Mouse (Mus musculus): Measurements from ENCODE around the gene Supt6.

Gene Supt6

GRCm38 (mm10) chr11:78195101-78195863 lies 50.5 kb downstream of the Supt6 start:
- no peak for TF ChIP-seq GATA4 (IDR thresholded peaks at IDR 0.05; ENCODE audit: insufficient replicate concordance, low read length)

GRCm38 (mm10) chr11:78194411-78195100 lies 51.2 kb downstream of the Supt6 start:
- no peak for TF ChIP-seq GATA4 (IDR thresholded peaks at IDR 0.05; ENCODE audit: insufficient replicate concordance, low read length)

DNA sequence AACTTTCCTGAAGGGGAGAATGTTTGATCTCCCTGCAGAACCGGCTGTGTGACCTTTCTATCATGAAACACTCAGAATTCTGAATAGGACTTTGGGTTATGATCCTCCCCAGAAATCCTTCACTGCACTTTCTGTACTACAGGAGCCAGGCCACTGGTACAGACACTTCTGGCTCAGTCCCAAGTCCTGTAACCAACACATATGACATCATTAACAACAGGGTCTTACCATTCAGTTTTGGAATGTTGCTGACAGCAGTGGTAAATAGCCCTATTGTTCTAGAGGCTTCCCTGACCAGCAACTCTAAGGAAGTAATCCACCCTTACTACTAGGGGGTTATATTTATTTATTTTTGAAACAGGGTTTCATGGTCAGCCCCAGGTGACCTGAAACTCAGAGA lies 52.7 kb downstream of the Supt6 start, which contains the start of gene Proca1:
Proca1 (plus strand) TSS at position 280 of the 400 bp plus-strand sequence.
- no peak for TF ChIP-seq GATA4 (IDR thresholded peaks at IDR 0.05; ENCODE audit: insufficient replicate concordance, low read length)

- no peak for TF ChIP-seq GATA4 (IDR thresholded peaks at IDR 0.05; ENCODE audit: insufficient replicate concordance, low read length)
Observed at GRCm38 (mm10) chr11:78190041-78190440, 55.7 kb downstream of the Supt6 start.

GRCm38 (mm10) chr11:78189234-78190040 lies 56.4 kb downstream of the Supt6 start:
- no peak for TF ChIP-seq GATA4 (IDR thresholded peaks at IDR 0.05; ENCODE audit: insufficient replicate concordance, low read length)

DNA sequence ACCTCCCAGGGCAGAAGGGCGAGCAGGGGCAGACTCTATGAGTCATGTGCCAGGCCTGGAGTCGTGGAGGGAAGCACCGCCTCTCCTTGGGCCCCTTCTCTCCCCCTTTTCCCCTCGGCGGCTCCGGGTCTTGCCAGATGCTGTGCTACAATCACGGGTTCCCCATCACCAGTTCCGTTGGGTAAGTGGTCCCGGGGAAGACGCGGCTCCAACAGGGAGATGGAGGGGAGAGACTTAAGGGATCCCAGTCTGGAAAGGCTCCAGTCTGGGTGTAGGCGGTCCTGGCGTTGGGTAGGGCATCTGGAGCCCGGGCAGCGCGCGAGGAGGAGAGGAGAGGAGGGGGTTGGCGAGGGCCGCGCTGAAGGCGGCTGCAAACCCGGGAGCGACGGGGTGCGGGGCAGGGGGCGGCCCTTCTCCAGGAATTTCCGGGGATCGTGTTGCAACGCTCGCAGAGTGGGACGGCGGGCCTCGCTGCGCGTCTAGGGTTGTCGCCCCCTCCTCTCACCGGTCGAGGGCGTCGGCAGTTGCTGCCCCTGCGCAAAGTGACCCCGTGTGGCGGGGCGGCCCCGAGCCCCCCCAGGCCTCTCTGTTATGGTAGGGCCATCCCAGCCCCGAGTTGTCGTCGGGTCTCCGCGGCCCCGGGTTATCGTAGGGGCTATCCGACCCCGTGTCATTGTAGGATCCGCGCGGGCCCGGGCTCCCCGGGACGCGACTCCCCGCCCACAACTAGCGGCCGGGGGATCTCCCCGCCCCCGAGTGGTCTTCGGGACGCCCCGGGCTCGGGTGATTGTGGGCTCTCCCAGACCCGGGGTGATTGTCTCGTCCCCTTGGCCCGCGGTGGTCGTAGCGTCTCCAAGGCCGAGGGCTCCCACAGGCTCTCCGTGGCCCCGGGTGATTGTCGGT lies 57.2 kb downstream of the Supt6 start, which contains the start of gene Rab34:
Rab34 (plus strand) TSS at position 100 of the 903 bp plus-strand sequence.
- TF ChIP-seq GATA4 (IDR thresholded peaks at IDR 0.05; ENCODE audit: insufficient replicate concordance, low read length): no peak

DNA sequence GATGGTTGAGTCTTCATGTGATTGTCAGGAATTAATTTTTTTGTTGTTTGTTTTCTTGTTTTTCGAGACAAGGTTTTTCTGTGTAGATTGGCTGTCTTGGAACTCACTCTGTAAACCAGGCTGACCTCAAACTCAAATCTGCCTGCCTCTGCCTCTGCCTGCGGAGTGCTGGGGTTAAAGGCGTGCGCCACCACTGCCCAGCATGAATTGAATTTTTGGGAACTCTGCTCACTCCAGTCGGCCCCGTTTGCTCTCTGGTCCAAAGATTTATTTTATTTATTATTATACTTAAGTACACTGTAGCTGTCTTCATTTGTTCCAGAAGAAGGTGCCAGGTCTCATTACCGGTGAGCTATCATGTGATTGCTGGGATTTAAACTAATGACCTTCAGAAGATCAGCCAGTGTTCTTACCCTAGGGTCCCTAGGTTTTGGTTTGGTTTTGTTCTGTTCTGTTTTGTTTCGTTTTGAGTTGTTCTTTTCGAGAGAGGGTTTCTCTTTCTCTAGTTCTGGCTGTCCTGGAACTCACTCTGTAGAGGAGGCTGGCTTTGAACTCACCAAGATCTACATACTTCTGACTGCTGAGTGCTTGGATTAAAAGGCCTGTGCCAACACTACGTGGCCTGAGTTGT lies 61.8 kb downstream of the Supt6 start:
- no peak for TF ChIP-seq GATA4 (IDR thresholded peaks at IDR 0.05; ENCODE audit: insufficient replicate concordance, low read length)

- TF ChIP-seq GATA4 (IDR thresholded peaks at IDR 0.05; ENCODE audit: insufficient replicate concordance, low read length): no peak
Observed at GRCm38 (mm10) chr11:78182961-78183844, 62.6 kb downstream of the Supt6 start, which contains the start of gene Rpl23a. TSS of gene Rpl23a (minus strand) at chr11:78183584.

- no peak for TF ChIP-seq GATA4 (IDR thresholded peaks at IDR 0.05; ENCODE audit: insufficient replicate concordance, low read length)
Observed at GRCm38 (mm10) chr11:78182450-78182849, 63.3 kb downstream of the Supt6 start.

DNA sequence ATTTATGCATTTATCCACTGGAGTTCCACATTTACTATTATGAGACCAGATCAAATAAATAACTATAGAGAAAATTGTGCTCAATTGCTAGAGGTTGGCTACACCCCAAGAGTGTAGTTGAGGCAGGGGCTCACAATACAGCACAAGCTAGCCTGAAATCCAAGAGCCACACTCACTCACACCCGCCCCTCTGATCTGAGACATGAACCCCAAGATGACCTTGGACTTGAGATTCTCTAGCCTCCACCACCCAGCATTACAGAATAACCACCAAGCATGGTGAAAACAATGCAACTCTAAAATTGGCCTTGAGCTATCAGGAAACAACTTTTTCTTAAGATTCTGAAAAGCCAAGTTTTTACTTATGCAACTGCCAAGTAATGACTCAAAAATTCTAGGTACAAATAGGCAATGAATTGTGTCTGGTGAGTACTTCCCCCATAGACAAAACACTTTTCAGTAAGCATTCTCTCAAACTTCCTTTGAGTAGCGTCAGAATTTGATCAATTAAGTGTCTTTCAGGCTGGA lies 63.9 kb downstream of the Supt6 start:
- no peak for TF ChIP-seq GATA4 (IDR thresholded peaks at IDR 0.05; ENCODE audit: insufficient replicate concordance, low read length)

DNA sequence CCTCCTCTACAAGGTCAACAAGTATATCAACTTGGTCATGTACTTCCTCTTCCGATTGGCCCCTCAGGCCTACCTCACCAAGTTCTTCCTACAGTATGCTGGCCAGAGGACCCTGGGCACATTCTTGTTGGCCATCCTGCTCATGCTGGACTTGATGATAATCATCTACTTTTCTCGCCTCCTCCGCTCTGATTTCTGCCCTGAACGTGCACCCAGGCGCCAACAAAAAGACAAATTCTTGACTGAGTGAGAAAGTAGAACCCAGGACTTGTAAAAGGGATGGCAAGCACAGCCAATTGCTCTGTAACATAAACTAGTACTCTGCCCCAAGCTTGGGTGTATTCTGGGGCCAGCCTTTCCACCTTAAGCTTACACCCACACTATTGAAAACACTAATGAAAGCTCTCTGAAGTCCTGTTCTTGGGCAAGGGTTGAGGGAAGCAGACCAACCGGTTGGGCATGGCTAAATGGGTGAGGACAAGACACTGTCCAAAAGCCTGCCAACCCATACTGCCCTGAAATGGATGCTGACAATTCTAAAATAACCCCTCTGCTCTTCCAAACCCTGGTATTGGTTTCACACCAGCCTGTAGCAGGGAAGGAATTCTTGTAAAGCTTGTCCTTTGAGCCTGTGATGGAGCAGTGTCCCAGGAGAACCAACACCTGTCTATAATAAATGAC lies 65.6 kb downstream of the Supt6 start:
- no peak for TF ChIP-seq GATA4 (IDR thresholded peaks at IDR 0.05; ENCODE audit: insufficient replicate concordance, low read length)

- no peak for TF ChIP-seq GATA4 (IDR thresholded peaks at IDR 0.05; ENCODE audit: insufficient replicate concordance, low read length)
Observed at GRCm38 (mm10) chr11:78179438-78179999, 66.3 kb downstream of the Supt6 start.
